In genomic region chr7:141413809-141414584, GRCm38 (mm10) we compare ENCODE assay signal across 8 mouse cellular contexts. TPM values are rescaled to one million over a fixed set of nuclear protein-coding genes. Genes with fewer than 3 reads are reported as not detected.
DNase-seq lines count a peak whose midpoint lies in the region; ATAC-seq and TF ChIP-seq lines count a peak whose summit lies in the region.

TSS of gene Gatd1 (minus strand) at chr7:141414136.

- TF ChIP-seq POLR2A in lung, adult 2 months (IDR thresholded peaks at IDR 0.05; ENCODE audit: borderline replicate concordance, extremely low read depth, low read depth, low read length), result peak; percentile 94; the same call in 1 of the 2 replicates

- H3K27me3 ChIP-seq in forebrain, embryonic 15.5 days, result no peaks in the 10 kb centered on the region

- H3K4me2 ChIP-seq in forebrain, embryonic 15.5 days (replicated peaks), result peak within 1 kb of the TSS; percentile 87

- peak; percentile 90 for ATAC-seq in forebrain, embryonic 15.5 days (replicated peaks)
- peak; percentile 91 for ATAC-seq in neutrophil, adult 5-6 weeks (ENCODE audit: extremely low read depth, insufficient number of reproducible peaks, low FRiP score, poor library complexity, severe bottlenecking)

- DNase-seq in ES-CJ7 (ENCODE audit: low read depth, low spot score), result peak; percentile 100
- DNase-seq in cerebellum, adult 11 months, result peak; percentile 99
- peak; percentile 95 for DNase-seq in heart, postnatal 25 days (ENCODE audit: low spot score)
- peak; percentile 97 to 99 for DNase-seq in layer of hippocampus, adult 18-20 months (ENCODE audit: low spot score in 2 of 2)
- DNase-seq in lung, adult 2 months, result peak; percentile 98
- peak; percentile 98 for DNase-seq in thymus, adult 18-20 months

- H3K4me1 ChIP-seq in forebrain, embryonic 15.5 days, result peaks cover 23% of the 10 kb centered on the region
- H3K4me1 ChIP-seq in lung, adult 2 months (ENCODE audit: control insufficient read depth, insufficient read depth, low read length), result peaks cover 4% of the 10 kb centered on the region

- no peaks in the 10 kb centered on the region for H3K9me3 ChIP-seq in forebrain, embryonic 15.5 days

- H3K4me3 ChIP-seq in forebrain, embryonic 15.5 days, result peak within 1 kb of the TSS; percentile 68
- H3K4me3 ChIP-seq in lung, adult 2 months (replicated peaks; ENCODE audit: extremely low read depth, low read depth, low read length), result peak within 1 kb of the TSS; percentile 81

- H3K27ac ChIP-seq in forebrain, embryonic 15.5 days (replicated peaks), result peak within 1 kb of the TSS; percentile 82

- peak within 1 kb of the TSS; percentile 91 for H3K9ac ChIP-seq in forebrain, embryonic 15.5 days (replicated peaks)

- H3K36me3 ChIP-seq in forebrain, embryonic 15.5 days, result peaks cover 4% of the 10 kb centered on the region; the same call in 1 of the 2 replicates

- WGBS in forebrain, embryonic 15.5 days, result under 1% methylated on average over 56 of the region's 56 CpGs
- under 1% methylated on average over 53 of the region's 56 CpGs for WGBS in lung, adult 2 months

- TF ChIP-seq CTCF in lung, adult 2 months (IDR thresholded peaks at IDR 0.05; ENCODE audit: insufficient read depth, low read length), result no peak

- intact Hi-C loops in heart, postnatal 25 days (cut with DNase I), result loop anchor here (5.0 kb wide), 1 partner anchor 43 kb away; the partner anchor contains the start of gene Pnpla2

RNA-seq across cellular contexts. Expression of gene Gatd1, which starts in this region (rescaled TPM):
- 62.2 and 64.2 TPM in 2 replicates for polyA plus RNA-seq in forebrain, embryonic 15.5 days (2015; fragmentation: Nextera tagmentation; extraction: Ambion mirVana)
- 10 to 100 TPM; 13.8 to 14.2 TPM for total RNA-seq in heart, postnatal 25 days (2021)
- 10 to 100 TPM; 37.7 to 39.9 TPM for total RNA-seq in layer of hippocampus, adult 18-20 months (2021)
- polyA plus RNA-seq in lung, adult 2 months (2012; rRNA removed), result 57.1 and 64.8 TPM in 2 replicates
- total RNA-seq in neutrophil, adult 5-6 weeks (2017), result 16.8 and 21.9 TPM in 2 replicates

Comparison
In these comparisons a context has a peak if more than half of its experiments do, and no peak if none do; other contexts are left out.
1. Peak in every context shown above with its lines: DNase-seq, ATAC-seq, H3K4me3 ChIP-seq and H3K27ac ChIP-seq.